Mouse (Mus musculus): ENCODE data around the gene Mcur1. TPM values are rescaled to one million over a fixed set of nuclear protein-coding genes. Genes with fewer than 3 reads are reported as not detected.

The Mcur1 gene
- polyA plus RNA-seq, 1 experiment from 2014 or later: 15.5 TPM

DNA sequence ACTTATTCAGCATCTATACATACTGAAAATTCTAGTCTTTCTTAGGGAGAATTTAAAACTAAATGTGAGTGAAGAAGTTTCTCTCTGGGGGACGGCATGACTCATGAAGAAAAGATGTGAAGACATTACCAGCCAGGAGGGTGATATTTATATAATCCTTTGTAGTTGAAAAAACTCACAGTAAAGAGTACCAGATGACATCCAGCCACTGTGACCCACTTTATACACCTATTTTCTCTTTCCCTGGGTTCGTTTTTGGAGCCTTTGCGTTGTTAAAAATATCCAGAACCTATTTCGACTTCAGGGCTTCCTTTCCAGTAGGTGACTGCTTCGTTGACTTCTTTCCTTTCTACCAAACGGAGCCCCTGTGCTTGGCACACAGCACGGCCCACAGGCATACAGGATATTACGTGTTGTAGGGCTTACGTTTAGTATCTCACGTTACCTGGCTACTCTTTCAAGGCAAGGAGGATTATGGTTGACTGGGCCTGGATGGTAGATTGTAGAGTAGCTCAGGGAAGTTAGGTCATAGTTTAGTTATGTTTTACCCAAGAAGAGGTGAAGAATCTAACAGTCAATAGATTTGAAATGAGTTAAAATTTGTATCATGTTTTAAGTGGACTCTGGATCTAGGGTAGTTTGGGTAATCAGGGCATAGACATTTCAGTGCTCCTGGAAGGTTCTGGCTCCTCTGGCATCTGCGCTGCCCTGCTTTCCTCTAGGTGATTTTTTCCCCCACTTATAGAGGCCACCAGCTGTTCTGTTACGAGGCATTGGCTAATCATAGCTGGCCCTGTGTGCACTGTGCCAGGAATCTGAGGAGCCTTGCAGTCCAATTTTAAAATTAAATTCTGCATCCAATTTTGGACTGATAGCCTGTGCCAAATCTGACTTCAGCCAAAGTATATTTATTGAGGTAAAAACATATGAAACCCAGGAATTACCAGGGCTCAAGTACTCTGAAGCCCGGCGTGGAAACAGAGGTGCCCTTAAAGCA, 28.2 kb upstream of the Mcur1 start:
- H3K27me3 ChIP-seq (replicated peaks; ENCODE audit: control insufficient read depth, insufficient read depth, low read length): no peaks in the 10 kb centered on the region; the same call in 1 of the 2 replicates
- no peak overlapping the region for H3K9ac ChIP-seq (ENCODE audit: low read depth, low read length)
- ATAC-seq (ENCODE audit: low read depth): peak; percentile 74; the same call in 1 of the 2 replicates
- peaks cover 12% of the 10 kb centered on the region for H3K4me1 ChIP-seq (ENCODE audit: control insufficient read depth, insufficient read depth, low read length)
- 46% methylated on average over 14 of the region's 14 CpGs for WGBS
- H3K36me3 ChIP-seq (ENCODE audit: control insufficient read depth, insufficient read depth, low read length): no peaks in the 10 kb centered on the region
- no peak overlapping the region for H3K4me3 ChIP-seq (ENCODE audit: low read depth, low read length)
- H3K27ac ChIP-seq (replicated peaks; ENCODE audit: low read depth, low read length): peak overlapping the region; percentile 52
- H3K4me2 ChIP-seq (ENCODE audit: low read depth, low read length): no peak overlapping the region
- no peaks in the 10 kb centered on the region for H3K9me3 ChIP-seq (ENCODE audit: control insufficient read depth, low read length)
- peak; percentile 82 for DNase-seq (ENCODE audit: low spot score)

DNA sequence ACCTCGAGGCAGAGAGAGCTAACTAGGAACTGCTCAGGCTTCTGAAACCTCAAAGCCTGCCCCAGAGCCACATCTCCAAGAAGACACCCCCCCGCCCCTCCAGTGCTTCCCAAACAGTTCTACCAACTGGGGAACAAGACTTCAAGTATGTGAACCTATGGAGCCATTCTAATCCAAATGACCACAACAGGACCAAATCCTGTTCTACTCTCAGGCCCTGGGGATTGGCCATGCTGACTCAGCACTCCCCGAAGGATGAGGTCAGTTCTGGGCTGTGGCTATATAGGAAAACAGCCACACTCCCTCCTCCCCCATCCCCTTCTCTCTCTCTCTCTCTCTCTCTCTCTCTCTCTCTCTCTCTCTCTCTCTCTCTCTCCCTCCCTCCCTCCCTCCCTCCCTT, 27.0 kb upstream of the Mcur1 start:
- Histone ChIP-seq H3K9me3 (ENCODE audit: control insufficient read depth, low read length) (no peaks in the 10 kb centered on the region), H3K36me3 (ENCODE audit: control insufficient read depth, insufficient read depth, low read length) (no peaks in the 10 kb centered on the region), H3K4me2 (ENCODE audit: low read depth, low read length) (no peak overlapping the region), H3K27ac (replicated peaks; ENCODE audit: low read depth, low read length) (no peak overlapping the region), H3K4me1 (ENCODE audit: control insufficient read depth, insufficient read depth, low read length) (peaks cover 12% of the 10 kb centered on the region), H3K4me3 (ENCODE audit: low read depth, low read length) (no peak overlapping the region), H3K9ac (ENCODE audit: low read depth, low read length) (no peak overlapping the region), H3K27me3 (replicated peaks; ENCODE audit: control insufficient read depth, insufficient read depth, low read length) (no peaks in the 10 kb centered on the region; the same call in 1 of the 2 replicates)
- ATAC-seq (ENCODE audit: low read depth) (no peak), DNase-seq (ENCODE audit: low spot score) (no peak)
- 79% methylated on average over 3 of the region's 3 CpGs for WGBS

DNA sequence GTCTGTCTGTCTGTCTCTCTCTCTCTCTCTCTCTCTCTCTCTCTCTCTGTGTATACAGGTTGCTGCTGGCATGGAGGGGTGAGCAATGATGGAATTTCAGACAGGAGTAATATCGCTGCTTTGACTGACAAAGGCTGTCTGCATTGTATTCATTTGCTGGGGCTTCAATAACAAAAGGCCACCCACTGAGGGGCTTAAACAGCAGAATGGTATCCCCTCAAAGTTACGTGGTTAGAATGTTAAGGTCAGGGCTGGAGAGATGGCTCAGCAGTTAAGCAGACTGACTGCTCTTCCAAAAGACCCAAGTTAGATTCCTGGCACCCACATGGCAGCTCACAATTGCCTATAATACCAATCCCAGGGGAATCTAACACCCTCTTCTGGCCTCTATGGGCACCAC, 25.3 kb upstream of the Mcur1 start:
- Histone ChIP-seq H3K4me3 (ENCODE audit: low read depth, low read length) (no peak overlapping the region), H3K27me3 (replicated peaks; ENCODE audit: control insufficient read depth, insufficient read depth, low read length) (no peaks in the 10 kb centered on the region), H3K27ac (replicated peaks; ENCODE audit: low read depth, low read length) (no peak overlapping the region), H3K9ac (ENCODE audit: low read depth, low read length) (no peak overlapping the region), H3K4me2 (ENCODE audit: low read depth, low read length) (no peak overlapping the region), H3K4me1 (ENCODE audit: control insufficient read depth, insufficient read depth, low read length) (peaks cover 12% of the 10 kb centered on the region), H3K9me3 (ENCODE audit: control insufficient read depth, low read length) (no peaks in the 10 kb centered on the region), H3K36me3 (ENCODE audit: control insufficient read depth, insufficient read depth, low read length) (no peaks in the 10 kb centered on the region)
- 55% methylated on average over 2 of the region's 2 CpGs for WGBS
- ATAC-seq (ENCODE audit: low read depth): no peak
- DNase-seq (ENCODE audit: low spot score): no peak

DNA sequence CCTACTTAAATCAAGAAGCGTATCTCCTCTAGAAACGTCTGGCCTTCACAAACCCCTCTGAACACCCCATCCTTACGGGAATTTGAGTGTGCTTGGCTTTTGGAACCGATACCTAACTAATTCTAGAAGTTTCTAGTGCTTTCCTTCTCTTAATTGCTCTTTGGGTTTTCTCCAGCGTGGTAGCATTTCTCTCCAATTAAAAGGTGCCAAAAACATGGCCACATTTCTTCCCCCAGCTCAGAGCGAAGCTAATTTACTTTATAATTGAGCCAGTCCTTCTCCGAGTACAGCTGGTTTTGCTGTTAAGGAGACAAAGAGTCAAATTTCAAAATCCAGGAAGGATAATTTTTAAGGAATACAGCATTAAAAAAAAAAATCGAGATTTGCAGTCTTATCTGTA, 23.5 kb upstream of the Mcur1 start:
- ATAC-seq (ENCODE audit: low read depth) (no peak), DNase-seq (ENCODE audit: low spot score) (no peak)
- Histone ChIP-seq H3K27me3 (replicated peaks; ENCODE audit: control insufficient read depth, insufficient read depth, low read length) (no peaks in the 10 kb centered on the region), H3K9ac (ENCODE audit: low read depth, low read length) (no peak overlapping the region), H3K4me2 (ENCODE audit: low read depth, low read length) (peak overlapping the region; percentile 30; the same call in 1 of the 2 replicates), H3K36me3 (ENCODE audit: control insufficient read depth, insufficient read depth, low read length) (no peaks in the 10 kb centered on the region), H3K9me3 (ENCODE audit: control insufficient read depth, low read length) (no peaks in the 10 kb centered on the region), H3K4me1 (ENCODE audit: control insufficient read depth, insufficient read depth, low read length) (peaks cover 9% of the 10 kb centered on the region), H3K27ac (replicated peaks; ENCODE audit: low read depth, low read length) (no peak overlapping the region), H3K4me3 (ENCODE audit: low read depth, low read length) (no peak overlapping the region)
- 40% methylated on average over 8 of the region's 8 CpGs for WGBS

DNA sequence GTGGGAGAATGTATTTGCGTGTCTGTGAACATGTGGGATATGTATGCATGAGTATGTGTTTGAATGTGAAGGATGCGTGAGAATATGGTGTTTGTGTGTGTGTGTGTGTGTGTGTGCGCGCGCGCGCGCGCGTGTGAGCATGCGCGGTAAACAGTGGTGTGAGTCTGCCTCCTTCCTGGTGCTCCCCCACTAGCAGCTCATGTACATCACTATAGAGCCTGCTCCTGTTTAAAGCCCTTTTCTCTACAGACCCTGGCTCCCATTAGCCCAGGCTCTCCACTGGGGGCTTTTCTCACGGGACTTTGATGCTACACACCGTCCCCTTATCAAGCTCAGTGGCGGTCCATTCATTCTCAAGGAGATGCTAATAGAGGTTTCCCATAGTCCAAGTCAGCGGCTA, 23.0 kb upstream of the Mcur1 start:
- peak overlapping the region; percentile 30 for H3K4me2 ChIP-seq (ENCODE audit: low read depth, low read length)
- no peaks in the 10 kb centered on the region for H3K36me3 ChIP-seq (ENCODE audit: control insufficient read depth, insufficient read depth, low read length)
- ATAC-seq (ENCODE audit: low read depth) (no peak), DNase-seq (ENCODE audit: low spot score) (no peak)
- no peak overlapping the region for H3K27ac ChIP-seq (replicated peaks; ENCODE audit: low read depth, low read length)
- H3K4me3 ChIP-seq (ENCODE audit: low read depth, low read length): no peak overlapping the region
- H3K9me3 ChIP-seq (ENCODE audit: control insufficient read depth, low read length): no peaks in the 10 kb centered on the region
- WGBS: 41% methylated on average over 16 of the region's 16 CpGs
- no peaks in the 10 kb centered on the region for H3K27me3 ChIP-seq (replicated peaks; ENCODE audit: control insufficient read depth, insufficient read depth, low read length)
- peaks cover 7% of the 10 kb centered on the region for H3K4me1 ChIP-seq (ENCODE audit: control insufficient read depth, insufficient read depth, low read length)
- no peak overlapping the region for H3K9ac ChIP-seq (ENCODE audit: low read depth, low read length)

DNA sequence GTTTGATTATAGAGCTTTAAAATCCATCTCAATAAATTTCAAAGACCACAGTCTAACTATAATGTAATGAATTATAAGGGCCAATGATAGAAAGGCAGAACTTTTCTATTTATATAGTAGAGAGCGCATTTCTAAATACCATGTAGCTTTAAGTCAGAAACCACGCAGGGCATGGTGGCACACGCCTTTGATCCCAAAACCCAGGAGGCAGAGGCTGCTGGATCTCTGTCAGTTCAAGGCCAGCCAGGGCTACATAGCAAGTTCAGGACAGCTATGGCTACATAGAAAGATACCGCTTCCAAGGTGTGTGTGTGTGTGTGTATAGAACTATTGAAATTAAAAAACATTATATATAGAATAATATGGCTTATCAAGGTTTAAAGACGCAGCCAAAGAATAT, 20.7 kb upstream of the Mcur1 start:
- H3K4me3 ChIP-seq (ENCODE audit: low read depth, low read length): no peak overlapping the region
- no peaks in the 10 kb centered on the region for H3K9me3 ChIP-seq (ENCODE audit: control insufficient read depth, low read length)
- H3K27me3 ChIP-seq (replicated peaks; ENCODE audit: control insufficient read depth, insufficient read depth, low read length): no peaks in the 10 kb centered on the region
- H3K36me3 ChIP-seq (ENCODE audit: control insufficient read depth, insufficient read depth, low read length): no peaks in the 10 kb centered on the region
- peaks cover 4% of the 10 kb centered on the region for H3K4me1 ChIP-seq (ENCODE audit: control insufficient read depth, insufficient read depth, low read length)
- WGBS: 90% methylated on average over 5 of the region's 5 CpGs
- no peak for ATAC-seq (ENCODE audit: low read depth)
- H3K27ac ChIP-seq (replicated peaks; ENCODE audit: low read depth, low read length): no peak overlapping the region
- H3K9ac ChIP-seq (ENCODE audit: low read depth, low read length): no peak overlapping the region
- DNase-seq (ENCODE audit: low spot score): no peak
- no peak overlapping the region for H3K4me2 ChIP-seq (ENCODE audit: low read depth, low read length)

DNA sequence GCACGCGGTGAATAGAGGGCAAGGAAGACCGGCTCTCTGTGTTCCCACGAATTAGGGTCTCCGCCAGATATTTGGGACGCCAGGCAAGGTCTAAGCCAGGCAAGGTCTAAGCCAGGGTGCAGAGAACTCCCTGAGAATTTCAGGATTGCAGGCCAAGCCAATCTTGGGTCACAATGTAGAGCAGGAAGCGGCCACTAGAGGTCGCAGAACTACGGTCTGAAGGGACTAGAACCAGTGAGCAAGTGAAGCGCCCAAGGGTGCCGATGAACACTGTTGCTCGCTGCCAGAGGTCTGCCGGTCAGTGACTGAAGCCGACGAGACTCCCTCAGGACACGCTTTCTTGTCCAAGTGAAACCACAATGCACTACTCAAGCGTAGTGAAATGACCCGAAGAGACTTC, 19.7 kb upstream of the Mcur1 start:
- Histone ChIP-seq H3K9me3 (ENCODE audit: control insufficient read depth, low read length) (no peaks in the 10 kb centered on the region), H3K4me1 (ENCODE audit: control insufficient read depth, insufficient read depth, low read length) (peaks cover 4% of the 10 kb centered on the region), H3K36me3 (ENCODE audit: control insufficient read depth, insufficient read depth, low read length) (no peaks in the 10 kb centered on the region), H3K9ac (ENCODE audit: low read depth, low read length) (no peak overlapping the region), H3K4me3 (ENCODE audit: low read depth, low read length) (no peak overlapping the region), H3K27me3 (replicated peaks; ENCODE audit: control insufficient read depth, insufficient read depth, low read length) (no peaks in the 10 kb centered on the region), H3K4me2 (ENCODE audit: low read depth, low read length) (no peak overlapping the region), H3K27ac (replicated peaks; ENCODE audit: low read depth, low read length) (no peak overlapping the region)
- DNase-seq (ENCODE audit: low spot score) (peak; percentile 55), ATAC-seq (ENCODE audit: low read depth) (no peak)
- WGBS: 18% methylated on average over 18 of the region's 18 CpGs

DNA sequence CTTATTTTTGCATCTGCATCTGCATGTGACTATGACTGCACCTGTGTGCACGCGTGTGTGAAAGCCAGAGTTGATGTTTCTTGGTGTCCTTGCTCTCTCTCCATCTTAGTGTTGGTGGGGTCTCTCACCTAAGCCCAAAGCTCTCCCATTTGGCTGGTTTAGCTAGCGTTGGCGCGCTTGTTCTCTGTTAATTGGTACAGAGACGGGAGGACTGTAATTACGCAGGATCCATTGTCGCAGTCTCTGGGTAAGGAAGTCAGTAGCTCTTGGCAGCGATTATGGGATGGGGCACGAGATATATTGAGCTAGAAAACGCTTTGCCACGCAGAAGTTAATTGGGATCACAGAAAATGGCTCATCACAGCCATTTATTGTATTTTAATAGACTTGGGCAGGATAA, 17.8 kb upstream of the Mcur1 start:
- ATAC-seq (ENCODE audit: low read depth) (no peak), DNase-seq (ENCODE audit: low spot score) (no peak)
- 91% methylated on average over 12 of the region's 12 CpGs for WGBS
- no peak overlapping the region for H3K4me3 ChIP-seq (ENCODE audit: low read depth, low read length)
- H3K27ac ChIP-seq (replicated peaks; ENCODE audit: low read depth, low read length): no peak overlapping the region
- H3K4me1 ChIP-seq (ENCODE audit: control insufficient read depth, insufficient read depth, low read length): no peaks in the 10 kb centered on the region; the same call in 1 of the 2 replicates
- H3K9me3 ChIP-seq (ENCODE audit: control insufficient read depth, low read length): no peaks in the 10 kb centered on the region
- H3K27me3 ChIP-seq (replicated peaks; ENCODE audit: control insufficient read depth, insufficient read depth, low read length): no peaks in the 10 kb centered on the region
- no peak overlapping the region for H3K4me2 ChIP-seq (ENCODE audit: low read depth, low read length)
- H3K36me3 ChIP-seq (ENCODE audit: control insufficient read depth, insufficient read depth, low read length): no peaks in the 10 kb centered on the region
- no peak overlapping the region for H3K9ac ChIP-seq (ENCODE audit: low read depth, low read length)

DNA sequence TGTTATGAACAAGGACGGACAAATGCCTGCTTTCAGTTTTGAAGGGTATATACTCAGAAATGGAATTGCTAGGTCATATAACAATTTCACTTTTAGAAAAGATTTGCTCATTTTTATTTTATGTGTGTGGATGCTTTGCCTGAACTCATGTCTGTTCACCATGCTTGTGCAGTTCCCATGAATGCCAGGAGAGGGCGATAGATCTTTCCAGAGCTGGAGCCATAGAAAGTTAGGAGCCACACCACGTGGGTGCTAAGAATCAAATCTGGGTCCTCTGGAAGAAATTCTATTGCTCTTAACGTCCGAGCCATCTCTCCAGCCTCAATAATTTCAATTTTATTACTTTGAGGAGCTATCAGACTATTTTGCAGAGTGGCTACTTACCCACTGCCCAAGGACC, 17.3 kb upstream of the Mcur1 start:
- DNase-seq (ENCODE audit: low spot score): no peak
- no peak for ATAC-seq (ENCODE audit: low read depth)
- no peak overlapping the region for H3K4me3 ChIP-seq (ENCODE audit: low read depth, low read length)
- H3K36me3 ChIP-seq (ENCODE audit: control insufficient read depth, insufficient read depth, low read length): no peaks in the 10 kb centered on the region
- WGBS: 63% methylated on average over 5 of the region's 5 CpGs
- H3K4me2 ChIP-seq (ENCODE audit: low read depth, low read length): no peak overlapping the region
- H3K9me3 ChIP-seq (ENCODE audit: control insufficient read depth, low read length): no peaks in the 10 kb centered on the region
- no peaks in the 10 kb centered on the region for H3K4me1 ChIP-seq (ENCODE audit: control insufficient read depth, insufficient read depth, low read length)
- H3K9ac ChIP-seq (ENCODE audit: low read depth, low read length): no peak overlapping the region
- no peak overlapping the region for H3K27ac ChIP-seq (replicated peaks; ENCODE audit: low read depth, low read length)
- no peaks in the 10 kb centered on the region for H3K27me3 ChIP-seq (replicated peaks; ENCODE audit: control insufficient read depth, insufficient read depth, low read length)
